Mouse (Mus musculus) splenic B cell, adult 2 months (primary cell): ENCODE data around the gene Ninl.

Experiments
- DNase-seq: peaks from one replicate; pipeline ENCODE4 v3.0.0-alpha.2; 2011; ENCODE audit warnings: low read depth, low spot score
- H3K27me3 ChIP-seq: 2 replicates; pipeline ENCODE4 v1.6.1; 2012; ENCODE audit warnings: mild to moderate bottlenecking, low read length, moderate library complexity, mixed read lengths; ENCODE audit not compliant: control insufficient read depth, poor library complexity, insufficient read depth, severe bottlenecking
- H3K36me3 ChIP-seq: 2 replicates; pipeline ENCODE4 v1.6.1; 2012; ENCODE audit warnings: mild to moderate bottlenecking, low read length, moderate library complexity, mixed read lengths; ENCODE audit not compliant: control insufficient read depth, poor library complexity, insufficient read depth, severe bottlenecking

Gene Ninl

DNA sequence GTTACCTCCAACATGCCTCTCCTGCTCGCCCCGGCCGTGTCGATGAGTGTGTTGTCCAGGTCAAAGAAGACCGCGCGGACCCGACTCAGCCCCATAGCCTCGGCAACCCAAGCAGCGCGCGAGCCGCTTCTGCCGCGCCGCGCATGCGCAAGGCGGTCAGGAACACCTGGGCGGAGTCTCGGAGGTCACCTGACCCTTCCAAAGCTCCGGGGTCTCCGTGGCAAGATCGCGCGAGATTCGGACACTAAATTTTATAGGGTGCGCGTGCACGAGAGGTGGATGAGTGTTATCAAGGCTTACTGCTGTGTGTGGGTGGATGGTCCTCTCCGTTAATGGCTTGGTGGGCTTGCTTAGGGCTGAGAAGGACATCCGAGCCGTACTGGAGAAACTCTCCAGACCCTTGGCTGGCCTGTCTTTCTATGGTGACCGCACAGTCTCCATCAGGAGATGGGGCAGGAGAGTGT is at the start of gene Ninl, which contains the start of gene Nanp:
TSS of gene Ninl (minus strand) at position 151 of the 464 bp plus-strand sequence.
TSS of gene Nanp (minus strand) at position 167 of the 464 bp plus-strand sequence.
- peak; percentile 96 for DNase-seq

DNA sequence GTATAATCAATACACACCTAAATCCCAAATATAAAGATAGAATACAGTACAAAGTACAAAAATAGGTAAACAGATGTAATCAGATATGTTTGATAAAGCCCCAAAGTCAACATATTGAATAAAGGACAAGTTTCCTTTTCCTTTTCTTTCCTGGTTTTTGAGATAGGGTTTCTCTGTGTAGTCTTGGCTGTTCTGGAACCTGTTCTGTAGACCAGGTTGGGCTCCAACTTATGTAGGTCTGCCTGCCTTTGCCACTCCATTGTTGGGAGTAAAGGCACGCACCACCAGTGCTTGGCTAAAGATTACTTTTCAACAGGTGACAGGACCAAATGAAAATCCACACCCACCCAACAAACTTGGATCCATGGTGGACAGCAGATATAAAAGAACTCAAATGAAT is 17.5 kb upstream of the Ninl start:
- no peaks in the 10 kb centered on the region for H3K27me3 ChIP-seq
- DNase-seq = no peak
- H3K36me3 ChIP-seq = no peaks in the 10 kb centered on the region

More for the DNA sequence above, at the start of gene Ninl, which contains the start of gene Nanp:
- no peaks in the 10 kb centered on the region for H3K27me3 ChIP-seq
- no peaks in the 10 kb centered on the region for H3K36me3 ChIP-seq

DNA sequence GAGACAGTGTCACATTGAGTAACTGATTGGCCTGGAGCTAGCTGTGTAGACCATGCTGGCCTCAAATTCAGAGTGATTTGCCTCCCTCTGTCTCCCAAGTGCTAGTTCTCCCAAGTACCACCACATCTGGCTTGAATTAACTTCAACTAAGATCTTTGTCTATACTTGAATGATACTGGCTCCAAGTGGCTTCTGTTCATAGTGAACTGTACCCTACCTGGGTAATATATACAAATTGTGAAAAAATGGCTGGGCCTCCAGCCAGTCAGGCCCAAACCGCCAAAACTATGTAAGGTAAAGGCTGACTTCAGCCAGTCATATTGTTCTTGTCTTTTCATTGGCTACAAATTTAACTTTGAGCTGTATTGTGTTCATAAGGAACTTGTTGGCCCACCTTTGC is 1.2 kb upstream of the Ninl start:
- Histone ChIP-seq H3K27me3 (no peaks in the 10 kb centered on the region), H3K36me3 (no peaks in the 10 kb centered on the region)
- DNase-seq = no peak

DNA sequence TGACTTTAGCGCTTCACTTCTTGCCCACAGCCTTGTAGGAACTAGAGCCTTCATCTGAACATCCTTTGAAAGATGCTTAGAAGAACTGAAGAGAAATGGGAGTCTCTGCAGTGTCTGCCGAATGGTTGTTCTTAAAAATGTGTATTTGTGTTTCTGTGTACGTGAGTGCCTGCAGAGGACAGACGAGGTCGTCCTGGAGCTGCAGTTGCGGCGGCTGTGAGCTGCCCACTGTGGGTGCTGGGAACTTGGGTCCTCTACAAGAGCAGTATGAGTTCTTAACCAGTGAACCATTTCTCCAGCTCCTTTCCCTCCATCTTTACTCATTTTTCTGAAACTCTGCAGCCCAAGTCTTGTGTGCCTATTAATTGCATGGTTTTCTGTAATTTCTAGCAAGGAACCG is 544 bp upstream of the Ninl start:
- H3K27me3 ChIP-seq = no peaks in the 10 kb centered on the region
- no peak for DNase-seq
- H3K36me3 ChIP-seq = no peaks in the 10 kb centered on the region

DNA sequence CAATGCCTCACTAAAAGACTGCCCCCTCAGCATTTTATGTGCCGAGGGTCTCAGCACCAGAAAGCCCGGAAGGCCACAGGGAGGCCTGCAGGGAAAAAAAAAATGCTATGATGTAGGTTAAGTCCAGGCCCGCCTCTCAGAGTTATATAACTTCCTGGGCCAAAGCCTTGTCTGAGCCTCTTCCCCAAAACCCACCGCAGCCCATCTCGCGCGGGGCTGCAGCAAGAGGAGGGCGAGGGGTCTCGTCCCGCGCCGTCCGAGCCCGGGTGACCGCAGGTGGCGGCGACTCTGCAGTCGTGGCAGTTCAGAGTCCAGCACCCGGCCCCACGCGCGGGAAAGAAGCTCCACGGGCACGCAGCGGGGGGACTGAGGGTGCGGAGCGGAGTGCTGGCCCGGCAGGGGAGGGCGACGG is 365 bp downstream of the Ninl start:
- no peak for DNase-seq

DNA sequence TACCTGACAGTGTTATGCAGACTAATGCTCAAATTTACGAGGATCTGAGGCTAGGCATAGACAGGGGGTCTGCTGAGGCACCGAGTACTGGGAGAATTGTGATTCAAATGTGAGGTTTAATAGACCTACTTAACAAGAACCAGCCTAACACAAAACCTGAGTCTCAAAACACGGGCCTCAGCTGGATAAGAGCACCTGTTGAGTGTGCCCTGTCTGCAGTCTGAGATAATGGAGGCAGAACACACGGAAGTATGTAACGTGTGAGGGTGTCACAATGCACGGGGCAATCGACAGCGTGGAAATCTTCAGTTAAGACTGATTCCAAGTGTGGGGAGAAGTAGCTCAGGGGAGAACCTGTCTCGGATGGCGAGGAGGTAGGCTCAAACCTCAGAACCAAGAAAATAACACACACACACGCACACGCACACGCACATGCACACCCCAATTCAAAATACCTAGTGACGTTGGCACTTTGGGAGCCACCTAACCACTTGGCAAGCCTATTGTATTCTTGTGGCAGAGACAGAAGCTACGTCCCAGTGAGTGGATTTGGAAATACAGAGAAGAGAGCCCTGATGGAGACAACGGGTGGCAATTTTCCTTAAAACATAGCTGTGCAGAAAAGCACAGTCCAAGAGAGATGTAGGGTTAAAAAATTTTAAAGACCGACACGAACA is 1.2 kb downstream of the Ninl start:
- Histone ChIP-seq H3K27me3 (no peaks in the 10 kb centered on the region), H3K36me3 (no peaks in the 10 kb centered on the region)
- DNase-seq = peak; percentile 5

More for the DNA sequence above, 365 bp downstream of the Ninl start:
- Histone ChIP-seq H3K36me3 (no peaks in the 10 kb centered on the region), H3K27me3 (no peaks in the 10 kb centered on the region)

DNA sequence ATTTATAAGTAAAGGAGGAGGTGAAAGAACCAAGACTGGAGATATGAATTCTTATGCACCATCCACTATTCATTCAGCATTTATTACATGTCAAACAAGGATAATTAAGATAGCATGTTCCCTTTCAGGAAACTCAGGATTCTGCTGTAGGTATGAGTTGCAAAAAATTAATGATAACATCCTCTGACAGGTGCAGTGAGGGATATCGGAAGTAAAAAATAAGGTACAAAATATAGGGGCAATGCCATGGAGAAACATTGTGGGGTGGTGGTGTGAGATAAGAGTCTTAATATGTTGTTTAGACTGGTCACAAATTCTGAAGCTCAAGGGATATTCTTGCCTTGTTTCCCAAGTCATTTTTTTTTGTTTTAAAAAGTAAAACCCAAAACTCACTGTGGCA is 1.9 kb downstream of the Ninl start:
- Histone ChIP-seq H3K36me3 (no peaks in the 10 kb centered on the region), H3K27me3 (no peaks in the 10 kb centered on the region)
- DNase-seq = no peak

DNA sequence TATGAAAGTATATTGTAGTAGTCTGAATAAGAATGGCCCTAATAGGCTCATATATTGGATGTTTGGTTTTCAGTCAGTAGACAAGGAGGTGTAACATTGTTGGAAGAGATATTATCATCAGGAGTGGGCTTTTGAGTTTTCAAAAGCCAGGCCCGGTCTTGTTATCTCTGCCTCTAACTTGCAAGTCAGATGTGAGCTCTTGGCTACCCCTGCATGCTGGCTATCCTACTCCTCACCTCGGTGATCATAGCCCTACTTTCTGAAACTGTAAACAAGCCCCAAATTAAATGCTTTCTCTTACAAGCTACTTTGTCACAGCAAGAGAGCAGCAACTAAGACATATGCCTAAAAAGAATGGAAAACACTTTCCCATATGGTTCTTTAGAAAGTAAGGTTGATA is 2.5 kb downstream of the Ninl start:
- H3K36me3 ChIP-seq = no peaks in the 10 kb centered on the region
- DNase-seq = no peak

DNA sequence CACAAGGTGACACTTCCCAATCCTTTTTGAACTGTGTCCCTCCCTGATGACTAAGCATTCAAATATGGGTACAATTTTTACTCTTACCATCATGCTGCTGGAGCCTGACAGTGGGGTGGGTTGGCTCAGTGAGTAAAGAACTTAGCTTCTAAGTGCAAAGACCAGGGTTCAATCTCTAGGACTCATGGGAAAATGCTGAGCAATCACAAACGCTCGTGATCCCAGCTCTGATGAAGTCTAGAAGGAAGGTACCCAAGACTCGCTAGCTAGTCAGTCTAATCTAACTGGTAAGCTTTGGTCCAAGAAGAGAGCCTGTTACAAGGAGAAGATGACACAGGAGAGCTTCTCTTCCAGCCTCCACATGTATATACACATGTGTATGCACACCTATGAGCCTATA is 4.7 kb downstream of the Ninl start:
- Histone ChIP-seq H3K27me3 (no peaks in the 10 kb centered on the region), H3K36me3 (0 out of 2 replicates have a peak, but pooled peaks cover under 1% of the 10 kb centered on the region)
- DNase-seq = no peak

More for the DNA sequence above, 2.5 kb downstream of the Ninl start:
- no peaks in the 10 kb centered on the region for H3K27me3 ChIP-seq

DNA sequence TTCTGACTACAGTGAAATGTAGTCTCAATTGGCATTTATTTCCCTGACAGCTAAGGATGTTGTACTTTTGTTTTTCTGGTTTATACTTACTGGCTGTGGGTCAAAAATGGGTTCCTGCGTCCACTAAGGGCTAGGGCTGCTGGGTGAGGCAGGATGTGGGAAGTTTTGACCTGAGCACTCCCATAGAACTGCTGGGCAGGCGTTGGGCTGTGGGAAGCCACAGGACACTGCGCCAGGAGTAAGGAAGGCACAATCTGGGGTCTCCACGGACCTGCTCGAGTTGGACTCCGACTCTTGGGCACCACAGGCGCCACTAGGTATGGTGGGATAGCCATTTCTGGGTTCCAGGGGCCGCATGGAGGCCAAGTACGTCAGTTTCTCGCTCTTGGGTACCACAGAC is 18.0 kb downstream of the Ninl start:
- DNase-seq = no peak
- H3K27me3 ChIP-seq = peaks cover 1% of the 10 kb centered on the region; the same call in 1 of the 2 replicates
- no peaks in the 10 kb centered on the region for H3K36me3 ChIP-seq

DNA sequence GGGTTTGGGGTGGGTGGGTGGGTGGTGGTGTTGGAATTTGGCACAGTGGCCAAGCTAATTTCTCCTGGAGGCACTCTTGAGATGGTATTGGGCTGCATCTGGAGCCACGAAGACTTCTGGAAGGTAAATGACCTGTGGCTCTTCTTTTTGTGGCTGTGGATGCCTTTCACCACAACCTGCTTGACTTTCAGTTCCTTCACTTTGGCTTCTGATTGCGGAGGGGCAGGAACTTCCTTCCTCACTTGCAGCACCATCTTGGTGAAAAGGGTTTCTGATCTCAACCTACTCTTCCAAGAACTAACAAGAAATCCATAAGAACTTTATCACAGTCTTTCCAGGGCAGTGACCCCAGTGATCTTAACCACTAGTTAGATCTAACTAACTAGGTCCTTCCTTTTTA is 23.9 kb downstream of the Ninl start:
- no peak for DNase-seq
- H3K36me3 ChIP-seq = no peaks in the 10 kb centered on the region
- H3K27me3 ChIP-seq = peaks cover 1% of the 10 kb centered on the region; the same call in 1 of the 2 replicates

DNA sequence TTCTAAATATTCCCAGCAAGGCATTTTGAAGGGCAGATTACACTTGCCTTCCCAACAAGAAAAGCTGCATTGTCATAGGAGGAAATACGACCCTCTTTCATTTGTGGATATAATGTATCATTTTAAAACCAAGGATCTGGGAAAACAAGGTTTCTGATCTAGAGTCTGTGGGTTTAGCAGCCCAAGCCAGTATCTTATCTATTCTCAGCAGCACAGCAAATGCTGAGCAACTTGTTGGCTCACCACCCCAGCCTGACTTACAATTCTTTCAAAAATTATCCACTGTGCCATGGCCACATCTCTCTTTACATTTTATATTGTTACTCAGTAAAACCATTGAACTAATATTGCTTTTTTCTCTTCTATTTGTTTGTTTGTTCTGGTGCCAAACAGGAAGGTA is 27.9 kb downstream of the Ninl start:
- DNase-seq = no peak
- no peaks in the 10 kb centered on the region for H3K36me3 ChIP-seq
- H3K27me3 ChIP-seq = peaks cover 4% of the 10 kb centered on the region; the same call in 1 of the 2 replicates

DNA sequence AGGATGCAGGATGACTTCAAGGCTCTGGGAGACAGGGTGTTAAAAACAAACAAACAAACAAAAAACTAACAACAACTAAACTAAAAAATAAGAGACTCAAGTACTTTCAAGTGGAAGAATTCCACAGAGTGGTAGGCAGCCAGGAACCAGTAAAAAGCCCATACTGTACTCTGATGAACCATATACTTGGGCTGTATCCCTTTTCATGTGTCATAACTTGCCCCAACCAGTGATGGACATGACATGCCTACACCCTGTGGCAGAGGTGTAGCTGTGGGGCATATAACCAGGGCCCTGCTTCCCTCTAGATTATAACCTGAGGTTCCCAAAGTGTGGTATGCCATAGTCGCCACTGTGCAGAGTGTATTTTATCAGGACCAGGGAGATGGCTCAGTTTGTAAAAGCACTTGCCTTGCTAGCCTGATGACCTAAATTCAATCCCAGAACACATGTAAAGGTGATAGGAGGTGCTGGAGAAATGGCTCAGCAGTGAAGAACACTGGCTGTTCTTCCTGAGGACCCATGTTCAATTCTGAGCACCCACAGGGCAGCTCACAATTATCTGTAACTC is 29.6 kb downstream of the Ninl start:
- Histone ChIP-seq H3K27me3 (peaks cover 4% of the 10 kb centered on the region; the same call in 1 of the 2 replicates), H3K36me3 (no peaks in the 10 kb centered on the region)
- DNase-seq = no peak

DNA sequence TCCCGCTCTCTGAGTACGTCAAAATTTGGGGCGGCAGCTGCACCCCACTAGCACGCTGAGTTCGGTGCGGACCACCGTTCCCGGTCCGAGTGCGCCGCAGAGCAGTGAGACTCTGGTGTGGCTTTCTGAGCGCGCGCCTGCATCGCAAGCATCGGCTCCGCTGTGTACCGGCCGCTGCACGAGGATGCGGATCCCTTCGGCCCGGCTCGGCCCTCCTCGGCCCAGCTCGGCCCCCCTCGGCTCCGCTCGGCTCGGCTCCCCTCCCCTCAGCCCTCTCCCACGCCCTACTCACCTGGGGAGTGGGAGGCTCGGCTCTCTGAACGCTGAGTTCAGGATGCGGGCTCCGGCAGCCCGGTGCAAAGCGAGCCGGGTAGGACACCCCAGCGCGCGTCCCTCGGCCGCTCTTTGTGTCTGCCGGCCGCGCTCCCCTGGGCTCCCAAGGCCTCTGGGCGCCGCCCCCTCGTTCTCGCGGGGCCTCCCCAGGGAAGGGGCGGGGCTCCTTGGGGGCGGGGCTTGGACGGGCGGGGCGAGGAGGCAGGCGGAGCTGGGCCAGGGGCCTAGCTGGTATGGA is 30.2 kb downstream of the Ninl start:
- DNase-seq = peak; percentile 46
- peaks cover 4% of the 10 kb centered on the region; the same call in 1 of the 2 replicates for H3K27me3 ChIP-seq
- no peaks in the 10 kb centered on the region for H3K36me3 ChIP-seq

DNA sequence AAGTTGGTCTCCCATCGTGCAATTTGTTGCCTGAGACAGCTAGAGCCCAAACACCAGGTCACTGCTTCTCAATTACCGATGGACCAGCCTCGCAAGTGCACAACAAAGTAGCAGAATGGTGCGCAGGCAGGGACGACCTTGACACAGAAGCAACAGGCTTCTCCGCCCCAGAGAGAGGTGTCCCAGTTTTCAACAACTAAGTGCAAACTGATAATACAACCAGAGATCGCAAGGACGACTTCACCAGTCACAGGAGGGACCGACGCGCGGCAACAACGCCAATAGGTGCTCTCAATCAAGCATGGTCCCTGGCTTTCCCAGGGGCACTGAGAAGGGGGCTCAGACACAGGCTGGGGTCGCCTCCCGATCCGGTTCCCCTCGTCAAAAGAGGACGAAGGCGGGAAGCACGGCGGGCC is 30.7 kb downstream of the Ninl start:
- peaks cover 4% of the 10 kb centered on the region; the same call in 1 of the 2 replicates for H3K27me3 ChIP-seq
- DNase-seq = peak; percentile 5
- H3K36me3 ChIP-seq = no peaks in the 10 kb centered on the region
